Mouse (Mus musculus) lung, postnatal 0 days (tissue): ENCODE data around the gene Gm49337. TPM values are rescaled to one million over a fixed set of nuclear protein-coding genes. Genes with fewer than 3 reads are reported as not detected.

ENCODE experiments used
- ATAC-seq: fragments of 200-750 bp; cut with Nextera tagmentation; 2 replicates; pipeline ENCODE4 v1.8.0; 2017; ENCODE audit warnings: moderate library complexity
- DNase-seq: peaks from one replicate; pipeline ENCODE4 v3.0.0-alpha.2; 2016; ENCODE audit warnings: low spot score
- H3K27ac ChIP-seq: fragments of 300-500 bp; sonication (generic); 2 replicates; pipeline ENCODE4 v1.5.1; 2014; ENCODE audit warnings: antibody characterized with exemption, mild to moderate bottlenecking, low read length, mixed read lengths
- H3K27me3 ChIP-seq: fragments of 300-500 bp; sonication (generic); replicated peaks from 2 replicates; pipeline ENCODE4 v1.6.1; 2014; ENCODE audit warnings: low read length, mixed read lengths; ENCODE audit not compliant: insufficient read depth
- H3K36me3 ChIP-seq: fragments of 300-500 bp; sonication (generic); 2 replicates; pipeline ENCODE4 v1.6.1; 2014; ENCODE audit warnings: low read length, mixed read lengths; ENCODE audit not compliant: insufficient read depth
- H3K4me1 ChIP-seq: fragments of 300-500 bp; sonication (generic); 2 replicates; pipeline ENCODE4 v1.6.1; 2014; ENCODE audit warnings: antibody characterized with exemption, low read depth, low read length, mixed read lengths; ENCODE audit not compliant: insufficient read depth
- H3K4me2 ChIP-seq: fragments of 300-500 bp; sonication (generic); replicated peaks from 2 replicates; pipeline ENCODE4 v1.6.1; 2014; ENCODE audit warnings: low read depth, mild to moderate bottlenecking, low read length, moderate library complexity, mixed read lengths
- H3K4me3 ChIP-seq: fragments of 300-500 bp; sonication (generic); 2 replicates; pipeline ENCODE4 v1.5.1; 2014; ENCODE audit warnings: low read depth, low read length
- H3K9ac ChIP-seq: fragments of 300-500 bp; sonication (generic); replicated peaks from 2 replicates; pipeline ENCODE4 v1.6.1; 2014; ENCODE audit warnings: low read depth, mild to moderate bottlenecking
- H3K9me3 ChIP-seq: fragments of 300-500 bp; sonication (generic); 2 replicates; pipeline ENCODE4 v1.6.1; 2016; ENCODE audit warnings: low read length, mixed read lengths
- CTCF ChIP-seq: IDR thresholded peaks from 2 replicates; pipeline ENCODE4 v1.5.1; 2016; ENCODE audit warnings: antibody characterized with exemption, mild to moderate bottlenecking
- EP300 ChIP-seq: IDR thresholded peaks from 2 replicates; pipeline ENCODE4 v1.6.1; 2016; ENCODE audit warnings: antibody characterized with exemption, mild to moderate bottlenecking, control low read depth
- WGBS: fragments of 180-500 bp; shearing (Covaris S2); extraction: QIAGEN DNeasy Blood & Tissue Kit; methylation state at CpG from one replicate; pipeline ENCODE4 v1.1.7; 2014; 5-methylcytosine and 5-hydroxymethylcytosine counted together
- polyA plus RNA-seq: library from polyadenylated mRNA; unstranded; fragments of >200 nt; fragmentation: Nextera tagmentation; extraction: Ambion mirVana; gene quantifications from 2 replicates; pipeline ENCODE4 v1.2.1, GENCODE M21; 2015

Gm49337 gene
- polyA plus RNA-seq, 1 experiment from 2014 or later, result not detected

GRCm38 (mm10) chr4:116149812-116150155 is 23.4 kb upstream of the Gm49337 start:
- peak overlapping the region; percentile 90 for H3K27ac ChIP-seq
- ATAC-seq, result no peak
- H3K9ac ChIP-seq, result peak overlapping the region; percentile 90
- peak overlapping the region; percentile 74 for H3K4me3 ChIP-seq
- WGBS, result 29% methylated on average over 6 of the region's 6 CpGs
- no peaks in the 10 kb centered on the region for H3K27me3 ChIP-seq
- no peak for DNase-seq
- peaks cover 14% of the 10 kb centered on the region; the same call in 1 of the 2 replicates for H3K36me3 ChIP-seq
- TF ChIP-seq EP300 (no peak), CTCF (no peak)
- H3K9me3 ChIP-seq, result no peaks in the 10 kb centered on the region
- H3K4me2 ChIP-seq, result peak overlapping the region; percentile 71
- peaks cover 10% of the 10 kb centered on the region; the same call in 1 of the 2 replicates for H3K4me1 ChIP-seq

- no peak for TF ChIP-seq CTCF
- TF ChIP-seq EP300, result no peak
- H3K27me3 ChIP-seq, result no peaks in the 10 kb centered on the region
- H3K4me1 ChIP-seq, result peaks cover 10% of the 10 kb centered on the region; the same call in 1 of the 2 replicates
- H3K4me3 ChIP-seq, result peak overlapping the region; percentile 74
- ATAC-seq, result peak; percentile 97
- peaks cover 18% of the 10 kb centered on the region for H3K36me3 ChIP-seq
- peak; percentile 88 for DNase-seq
- under 1% methylated on average over 52 of the region's 73 CpGs for WGBS
- H3K9me3 ChIP-seq, result no peaks in the 10 kb centered on the region
- peak overlapping the region; percentile 90 for H3K9ac ChIP-seq
- peak overlapping the region; percentile 71 for H3K4me2 ChIP-seq
- H3K27ac ChIP-seq, result peak overlapping the region; percentile 90
These were observed 22.9 kb upstream of the Gm49337 start for GRCm38 (mm10) chr4:116150156-116150861.

GRCm38 (mm10) chr4:116150862-116151221 is 22.3 kb upstream of the Gm49337 start:
- Histone ChIP-seq H3K9ac (peak overlapping the region; percentile 90), H3K9me3 (no peaks in the 10 kb centered on the region), H3K4me2 (peak overlapping the region; percentile 71), H3K4me3 (peak overlapping the region; percentile 74), H3K27ac (peak overlapping the region; percentile 90), H3K27me3 (no peaks in the 10 kb centered on the region), H3K36me3 (peaks cover 22% of the 10 kb centered on the region), H3K4me1 (peaks cover 10% of the 10 kb centered on the region; the same call in 1 of the 2 replicates)
- ATAC-seq (no peak), DNase-seq (no peak)
- TF ChIP-seq EP300 (no peak), CTCF (no peak)
- 21% methylated on average over 4 of the region's 4 CpGs for WGBS

- H3K4me2 ChIP-seq, result peak within 1 kb of the TSS; percentile 71
- peaks cover 10% of the 10 kb centered on the region; the same call in 1 of the 2 replicates for H3K4me1 ChIP-seq
- peak within 1 kb of the TSS; percentile 74 for H3K4me3 ChIP-seq
- 67% methylated on average over 6 of the region's 6 CpGs for WGBS
- no peaks in the 10 kb centered on the region for H3K9me3 ChIP-seq
- peak within 1 kb of the TSS; percentile 90 for H3K9ac ChIP-seq
- peak within 1 kb of the TSS; percentile 90 for H3K27ac ChIP-seq
- peaks cover 26% of the 10 kb centered on the region for H3K36me3 ChIP-seq
- no peaks in the 10 kb centered on the region for H3K27me3 ChIP-seq
- no peak for TF ChIP-seq CTCF
- DNase-seq (no peak), ATAC-seq (no peak)
These were observed 21.9 kb upstream of the Gm49337 start, which contains the start of gene Lurap1 for GRCm38 (mm10) chr4:116151238-116151637. Lurap1 (minus strand) TSS chr4:116151338.

GRCm38 (mm10) chr4:116152702-116153101 is 20.5 kb upstream of the Gm49337 start:
- DNase-seq (no peak), ATAC-seq (no peak)
- H3K4me2 ChIP-seq, result no peak overlapping the region
- H3K9ac ChIP-seq, result no peak overlapping the region
- no peaks in the 10 kb centered on the region for H3K9me3 ChIP-seq
- H3K27me3 ChIP-seq, result no peaks in the 10 kb centered on the region
- H3K4me3 ChIP-seq, result no peak overlapping the region
- 89% methylated on average over 15 of the region's 15 CpGs for WGBS
- TF ChIP-seq CTCF, result no peak
- TF ChIP-seq EP300, result no peak
- H3K4me1 ChIP-seq, result peaks cover 10% of the 10 kb centered on the region; the same call in 1 of the 2 replicates
- no peak overlapping the region for H3K27ac ChIP-seq
- H3K36me3 ChIP-seq, result peaks cover 33% of the 10 kb centered on the region

- DNase-seq, result no peak
- Histone ChIP-seq H3K4me1 (no peaks in the 10 kb centered on the region), H3K9me3 (no peaks in the 10 kb centered on the region), H3K27ac (peak overlapping the region; percentile 33; the same call in 1 of the 2 replicates), H3K9ac (no peak overlapping the region), H3K27me3 (no peaks in the 10 kb centered on the region), H3K36me3 (peaks cover 34% of the 10 kb centered on the region), H3K4me2 (no peak overlapping the region), H3K4me3 (no peak overlapping the region)
- TF ChIP-seq CTCF (no peak), EP300 (no peak)
- peak; percentile 18 for ATAC-seq
- WGBS, result 83% methylated on average over 2 of the region's 2 CpGs
These were observed 15.3 kb upstream of the Gm49337 start for GRCm38 (mm10) chr4:116157882-116158281.
